Mouse (Mus musculus) cerebellum, adult 8-10 months (tissue): ENCODE results near the gene Gm28551.
"Not testable (repeated sequence)": the region's sequence is repeated elsewhere in the genome, so short reads cannot be mapped to it uniquely, and the experiment has no call there.

Experiments
- DNase-seq: peaks from one replicate; pipeline ENCODE4 v3.0.0; 2022

The Gm28551 gene

DNA sequence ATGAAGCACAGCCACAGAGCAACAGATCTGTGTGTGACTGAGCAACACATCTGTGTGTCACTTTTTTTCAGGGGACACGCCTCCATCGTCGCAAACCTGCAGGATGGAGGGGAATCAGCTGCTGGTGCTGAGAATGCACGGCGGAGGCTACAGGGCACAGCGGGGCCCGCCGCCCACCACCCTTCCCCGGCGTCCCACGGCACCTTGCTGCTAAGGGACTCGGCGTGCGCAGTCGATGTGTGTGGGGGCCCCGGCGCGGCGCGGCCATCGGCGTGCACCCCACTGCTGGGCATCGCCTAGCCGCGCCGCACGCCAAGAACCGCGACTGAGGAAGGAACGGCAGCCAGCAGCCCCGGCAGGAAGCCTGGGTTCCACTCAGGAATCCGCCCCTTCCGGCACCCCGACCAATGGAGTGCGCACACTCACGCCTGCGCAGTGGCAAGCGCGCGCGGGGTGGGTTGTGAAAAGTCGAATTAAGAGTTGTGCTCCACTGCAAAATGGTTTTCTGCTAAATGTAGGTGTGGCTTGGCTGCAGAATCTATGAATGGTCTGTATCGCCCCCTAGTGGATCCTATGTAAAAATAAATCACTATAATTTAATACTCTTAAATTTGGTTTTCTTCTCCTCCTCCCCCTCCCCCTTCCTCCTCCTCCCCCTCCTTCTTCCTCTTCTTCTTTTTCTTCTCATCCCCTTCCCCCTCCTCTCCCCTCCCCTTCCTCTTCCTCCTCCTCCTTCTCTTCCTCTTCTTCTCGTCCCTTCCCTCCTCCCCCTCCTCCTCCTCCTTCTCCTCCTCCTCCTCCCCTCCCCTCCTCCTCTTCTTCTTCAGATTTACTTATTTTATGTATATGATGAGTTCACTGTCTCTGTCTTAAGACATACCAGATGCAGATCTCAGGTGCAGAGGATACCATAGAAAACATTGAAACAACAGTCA is at the start of gene Gm28551, which contains the start of the genes Asdurf and Asnsd1:
TSS of gene Gm28551 (minus strand) at position 341 of the 935 bp plus-strand sequence.
TSS of gene Asdurf (minus strand) at position 293 of the 935 bp plus-strand sequence.
TSS of gene Asnsd1 (minus strand) at position 426 of the 935 bp plus-strand sequence.
- peak; percentile 95 for DNase-seq

DNA sequence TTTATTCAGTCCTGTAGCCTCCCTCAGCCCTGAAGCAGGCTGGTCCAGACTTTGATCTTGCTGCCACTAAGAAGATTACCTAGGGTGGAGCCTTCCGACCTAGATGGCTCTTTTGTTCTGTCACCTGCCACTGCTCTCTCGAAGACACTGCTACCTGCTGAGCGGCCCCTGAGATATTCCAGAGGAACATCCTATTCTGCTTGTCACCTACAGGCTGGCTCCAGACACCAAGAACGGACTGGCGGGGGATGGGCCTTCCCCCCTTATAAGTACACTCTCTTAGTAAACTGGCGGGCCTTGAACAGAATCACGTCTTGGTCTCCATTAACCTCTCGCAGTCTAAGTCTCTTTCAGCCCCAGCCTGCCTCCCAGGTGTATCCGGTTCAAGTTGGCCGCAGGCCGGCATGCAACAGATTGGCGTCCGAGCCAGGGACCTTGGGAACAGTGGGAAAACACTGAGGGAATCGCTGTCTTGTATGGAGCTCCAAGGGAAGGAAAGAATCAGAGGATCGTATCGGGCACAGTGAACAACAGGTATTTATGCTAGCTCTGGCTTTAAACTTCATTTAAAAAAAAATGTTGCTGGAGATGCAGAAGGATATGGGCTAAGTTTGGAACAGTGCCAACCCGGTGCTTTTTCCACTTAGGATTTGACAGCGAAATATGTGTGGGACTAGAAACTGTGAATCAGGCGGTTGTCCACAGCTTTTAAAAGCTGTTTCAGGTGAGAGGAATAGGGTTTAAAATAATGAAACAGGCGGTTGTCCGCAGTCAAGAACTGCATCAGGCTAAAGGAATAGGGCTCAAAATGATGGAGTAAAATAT is 41.7 kb upstream of the Gm28551 start:
- peak; percentile 3 for DNase-seq

DNA sequence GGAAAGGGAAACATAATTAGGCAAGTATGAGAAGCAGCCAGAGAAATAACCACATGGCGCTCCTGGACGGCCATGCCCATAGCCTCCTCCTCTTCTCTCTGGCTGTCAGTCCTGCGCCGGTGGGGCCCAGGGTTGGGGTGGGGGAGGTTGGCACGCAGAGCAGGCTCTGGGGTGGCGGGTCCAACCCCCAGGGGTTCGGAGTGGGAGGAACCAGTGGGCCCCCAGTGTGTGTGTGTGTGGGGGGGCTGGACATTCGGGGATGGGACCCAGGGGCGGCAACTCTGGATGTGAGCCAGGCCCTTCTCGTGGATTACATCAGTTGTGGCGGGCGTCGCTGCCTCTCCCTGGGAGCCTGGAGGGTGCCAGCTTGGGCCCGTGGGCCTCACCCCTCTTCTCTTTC is 36.3 kb upstream of the Gm28551 start:
- DNase-seq = no peak

DNA sequence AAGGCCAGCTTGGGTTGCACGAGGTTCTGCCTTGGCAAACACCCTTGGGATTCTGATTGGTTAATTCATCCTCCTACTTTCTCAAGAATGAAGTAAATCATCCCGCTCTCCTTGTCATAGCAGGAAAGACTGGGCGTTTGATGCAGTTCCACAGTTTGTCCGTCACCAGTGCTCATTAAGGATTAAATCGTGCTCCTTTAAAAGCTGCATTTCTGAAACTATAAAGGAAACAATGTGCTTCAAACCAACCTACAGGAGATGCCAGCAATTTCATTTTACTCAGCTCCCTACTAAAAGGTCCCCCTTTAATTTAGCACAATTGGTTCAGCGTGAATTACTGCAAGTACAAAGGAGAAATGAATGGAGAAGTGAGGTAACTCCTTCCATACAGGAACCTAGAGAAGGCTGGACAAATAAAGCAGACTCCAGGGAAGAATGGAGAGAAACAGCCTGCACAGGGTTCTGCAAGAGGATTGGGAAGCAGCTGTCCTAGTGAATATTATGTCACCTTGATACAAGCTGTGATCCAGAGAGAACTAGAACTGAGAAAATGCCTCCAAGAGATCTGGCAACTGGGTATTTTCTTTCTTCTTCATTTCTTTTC is 31.7 kb upstream of the Gm28551 start:
- DNase-seq = no peak

DNA sequence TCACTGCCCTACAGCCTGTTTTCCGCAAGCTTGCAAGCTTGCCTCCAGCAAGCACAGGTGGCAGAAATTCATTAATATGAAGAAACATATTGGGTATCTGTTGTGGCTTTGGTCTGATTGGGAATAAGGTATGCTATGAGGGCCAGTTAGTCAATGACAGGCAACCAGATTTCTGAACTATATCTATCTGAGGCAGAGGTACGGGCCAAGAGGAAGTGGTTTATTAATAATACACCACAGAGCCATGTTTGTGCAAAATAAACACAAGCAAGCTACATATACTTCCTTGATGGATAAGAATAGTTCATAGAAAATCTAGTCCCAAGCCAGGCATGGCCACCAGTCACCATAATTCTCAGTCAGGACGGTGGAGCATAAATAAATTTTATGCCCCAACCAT is 25.3 kb upstream of the Gm28551 start:
- DNase-seq = no peak

DNA sequence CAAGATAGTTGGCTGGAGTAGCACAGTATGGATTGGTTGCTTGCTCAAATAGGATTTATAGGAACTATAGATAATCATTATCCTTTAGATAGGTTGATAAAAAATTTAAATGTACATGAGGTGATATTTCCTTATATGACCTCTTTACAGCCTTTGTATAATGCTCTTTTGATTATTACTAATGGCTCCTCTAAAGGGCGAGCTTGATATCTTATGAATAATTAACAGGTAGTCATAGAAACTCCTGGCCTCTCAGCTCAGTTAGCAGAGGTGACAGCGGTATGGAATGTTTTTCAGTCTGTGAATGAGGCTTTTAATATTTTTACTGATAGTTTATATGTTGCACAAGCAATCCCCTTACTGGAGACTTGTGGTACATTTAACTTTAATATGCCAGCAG is 23.5 kb upstream of the Gm28551 start:
- DNase-seq = not testable (repeated sequence)

DNA sequence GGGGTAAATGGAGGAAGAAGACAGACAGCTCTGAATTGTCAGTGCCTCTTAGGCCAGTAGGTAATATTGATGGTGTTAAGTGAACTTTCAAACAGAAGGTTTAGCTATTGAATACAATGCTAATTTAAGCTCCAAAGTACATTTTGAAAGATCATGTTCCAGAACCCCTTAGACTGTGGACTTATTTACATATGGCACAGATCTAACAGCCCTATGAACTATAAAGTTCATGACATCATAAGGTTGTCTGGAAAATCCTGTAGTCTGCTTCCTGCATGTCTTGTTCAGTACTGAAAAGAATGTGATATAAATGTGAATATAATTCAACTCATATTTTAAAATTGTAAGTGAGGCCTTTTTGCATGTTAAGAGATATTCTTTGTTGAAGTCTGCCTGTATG is 6.5 kb upstream of the Gm28551 start:
- DNase-seq = no peak

DNA sequence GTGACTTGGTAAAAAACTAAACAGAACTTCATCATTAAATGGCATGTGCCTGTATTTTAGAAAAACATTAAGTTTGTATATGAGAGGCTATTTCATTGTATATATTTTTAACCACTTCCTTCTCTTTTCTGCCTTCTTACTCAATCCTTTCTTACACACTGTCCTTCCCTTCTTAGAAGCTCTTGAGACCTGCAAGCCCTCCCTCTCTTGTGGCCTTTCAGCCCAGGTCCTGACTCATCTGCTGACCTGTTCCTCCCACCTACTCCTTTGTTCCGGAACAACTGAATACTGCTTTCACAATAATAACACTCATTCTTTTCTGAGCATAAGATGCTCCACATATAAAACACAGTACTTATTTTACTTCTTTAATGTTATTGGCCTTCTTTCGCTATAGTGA is 11.4 kb downstream of the Gm28551 start:
- DNase-seq = no peak

DNA sequence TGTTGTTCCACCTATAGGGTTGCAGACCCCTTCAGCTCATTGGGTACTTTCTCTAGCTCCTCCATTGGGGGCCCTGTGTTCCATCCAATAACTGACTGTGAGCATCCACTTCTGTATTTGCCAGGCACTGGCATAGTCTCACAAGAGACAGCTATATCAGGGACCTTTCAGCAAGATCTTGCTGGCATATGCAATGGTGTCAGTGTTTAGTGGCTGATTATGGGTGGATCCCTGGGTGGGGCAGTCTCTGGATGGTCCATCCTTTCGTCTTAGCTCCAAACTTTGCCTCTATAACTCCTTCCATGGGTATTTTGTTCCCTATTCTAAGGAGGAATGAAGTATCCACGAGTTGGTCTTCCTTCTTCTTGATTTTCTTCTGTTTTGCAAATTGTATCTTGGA is 15.1 kb downstream of the Gm28551 start:
- DNase-seq = not testable (repeated sequence)

DNA sequence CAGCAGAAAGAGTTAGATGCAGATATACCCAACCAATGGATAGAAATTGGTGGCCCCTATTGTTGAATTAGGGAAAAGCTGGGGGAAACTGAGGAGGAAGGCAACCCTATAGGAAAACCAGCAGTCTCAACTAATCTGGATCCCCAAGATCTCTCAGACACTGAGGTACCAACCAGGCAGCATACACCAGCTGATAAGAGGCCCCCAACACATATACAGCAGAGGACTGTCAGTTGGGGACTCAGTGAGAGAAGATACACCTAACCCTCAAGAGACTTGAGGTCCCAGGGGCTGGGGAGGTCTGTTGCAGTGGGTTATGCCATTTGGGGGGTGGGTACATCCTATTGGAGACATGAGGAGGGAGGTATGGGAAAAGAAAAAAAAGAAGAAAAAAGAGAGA is 17.0 kb downstream of the Gm28551 start:
- no peak for DNase-seq

DNA sequence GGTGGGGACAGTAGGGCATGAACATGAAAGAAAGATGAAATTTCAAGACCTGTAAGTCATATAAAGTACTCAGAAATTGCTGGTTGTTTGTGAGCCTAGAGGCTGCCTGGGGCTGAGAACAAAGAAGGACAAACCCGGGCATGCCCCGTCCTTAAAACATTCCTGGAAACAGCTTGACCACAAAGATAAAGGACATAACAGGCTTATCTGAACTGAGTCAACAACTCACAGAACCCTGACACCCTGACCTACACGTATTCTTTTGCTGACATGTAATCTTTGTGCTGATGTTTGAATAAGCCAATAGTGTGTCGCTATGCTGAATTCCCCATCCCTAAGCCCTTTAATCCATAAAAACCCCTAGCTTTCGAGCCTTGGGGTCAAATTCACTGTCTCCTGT is 18.9 kb downstream of the Gm28551 start:
- not testable (repeated sequence) for DNase-seq

DNA sequence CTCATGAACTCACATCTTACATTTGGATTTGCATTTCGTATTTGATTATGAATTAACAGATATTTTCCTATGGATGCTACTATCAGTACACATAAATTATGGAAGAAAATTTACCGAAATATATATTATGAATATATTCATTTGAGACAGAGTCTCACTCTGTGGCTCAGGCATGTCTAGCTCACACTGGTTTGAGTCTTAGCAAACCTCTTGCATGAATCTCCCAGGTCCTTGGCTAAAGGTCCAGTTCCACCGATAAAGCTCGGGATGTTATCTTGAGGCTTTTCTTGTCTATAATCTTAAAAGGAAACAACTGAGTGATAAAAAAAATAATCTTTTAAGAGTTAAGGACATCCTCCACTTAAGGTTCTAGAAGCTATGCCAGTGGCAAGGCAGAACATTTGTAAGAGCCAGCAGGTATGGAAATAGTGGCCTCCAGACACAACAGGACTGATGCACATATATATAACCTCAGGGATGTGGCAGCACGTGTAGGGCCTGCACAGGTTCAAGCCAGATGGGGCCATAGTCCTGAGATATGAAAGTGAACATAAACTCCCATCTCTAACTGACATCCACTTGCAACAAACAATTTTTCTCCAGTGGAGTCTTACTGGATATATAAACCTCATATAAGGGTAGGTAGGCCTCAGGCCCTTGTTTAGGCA is 27.5 kb downstream of the Gm28551 start:
- no peak for DNase-seq

DNA sequence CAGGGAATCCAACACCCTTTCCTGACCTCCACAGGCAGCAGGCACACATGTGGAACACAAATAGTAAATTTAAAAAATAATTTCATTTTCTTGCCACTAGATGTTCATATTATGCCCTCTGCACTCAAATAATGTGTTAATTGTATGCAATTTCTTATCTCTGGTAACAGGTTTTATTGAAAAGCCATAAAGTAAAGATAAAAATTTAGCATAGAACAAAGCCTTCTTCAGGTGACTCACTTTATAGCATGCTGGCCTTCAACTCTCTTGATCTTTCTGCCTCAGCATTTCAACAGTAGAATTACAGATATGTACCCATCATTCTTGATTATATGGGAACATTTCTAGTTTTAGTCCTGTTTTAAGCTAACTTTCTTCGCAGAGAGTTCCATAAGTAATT is 28.2 kb downstream of the Gm28551 start:
- no peak for DNase-seq

DNA sequence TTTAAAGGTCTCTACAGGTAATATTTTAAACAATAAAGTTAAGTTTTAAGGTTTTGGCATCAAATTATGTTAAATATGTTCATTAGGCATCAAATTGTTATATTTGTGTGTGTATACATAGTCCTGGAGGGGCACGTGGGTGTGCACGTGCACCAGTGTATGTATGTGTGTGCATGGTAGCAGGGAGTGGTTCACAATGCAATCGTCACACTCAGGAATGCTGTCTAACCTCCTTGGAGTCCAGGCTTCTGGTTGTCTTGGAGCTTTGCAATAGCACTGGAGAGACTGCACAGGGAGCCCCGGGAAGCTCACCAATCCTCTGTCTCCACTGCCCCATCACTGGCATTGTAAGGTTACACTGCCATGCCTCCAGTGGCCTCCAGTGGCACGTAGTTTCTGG is 29.2 kb downstream of the Gm28551 start:
- no peak for DNase-seq

DNA sequence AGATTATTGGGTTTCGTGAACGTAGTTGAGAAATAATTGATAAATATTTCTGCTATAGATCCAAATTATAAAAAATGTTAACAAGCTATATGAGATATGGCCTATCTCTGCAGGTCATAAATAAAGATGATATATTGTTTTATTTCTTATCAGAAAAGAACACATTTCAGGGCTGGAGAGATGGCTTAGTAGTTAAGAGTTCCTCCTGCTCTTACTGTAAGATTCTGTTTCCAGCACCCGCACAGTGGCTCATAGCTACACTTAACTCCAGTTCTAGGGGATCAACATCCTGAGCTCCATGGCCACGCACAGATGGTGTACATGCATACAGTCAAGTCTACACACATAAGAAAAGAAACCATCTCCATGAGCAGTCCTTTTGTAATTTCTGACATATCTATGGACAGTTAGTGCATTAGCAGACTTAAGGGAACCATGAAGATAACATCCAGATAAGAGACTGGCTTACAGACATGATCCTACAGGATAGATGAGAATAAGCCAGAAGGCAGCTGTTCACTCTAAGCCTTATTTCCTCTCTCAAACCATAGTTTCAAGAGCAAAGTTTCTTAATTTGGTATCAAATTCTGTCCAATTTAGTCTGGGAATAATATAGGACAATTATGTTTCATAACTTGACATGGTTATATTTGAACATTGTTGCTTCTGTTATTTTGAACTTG is 30.7 kb downstream of the Gm28551 start:
- no peak for DNase-seq

DNA sequence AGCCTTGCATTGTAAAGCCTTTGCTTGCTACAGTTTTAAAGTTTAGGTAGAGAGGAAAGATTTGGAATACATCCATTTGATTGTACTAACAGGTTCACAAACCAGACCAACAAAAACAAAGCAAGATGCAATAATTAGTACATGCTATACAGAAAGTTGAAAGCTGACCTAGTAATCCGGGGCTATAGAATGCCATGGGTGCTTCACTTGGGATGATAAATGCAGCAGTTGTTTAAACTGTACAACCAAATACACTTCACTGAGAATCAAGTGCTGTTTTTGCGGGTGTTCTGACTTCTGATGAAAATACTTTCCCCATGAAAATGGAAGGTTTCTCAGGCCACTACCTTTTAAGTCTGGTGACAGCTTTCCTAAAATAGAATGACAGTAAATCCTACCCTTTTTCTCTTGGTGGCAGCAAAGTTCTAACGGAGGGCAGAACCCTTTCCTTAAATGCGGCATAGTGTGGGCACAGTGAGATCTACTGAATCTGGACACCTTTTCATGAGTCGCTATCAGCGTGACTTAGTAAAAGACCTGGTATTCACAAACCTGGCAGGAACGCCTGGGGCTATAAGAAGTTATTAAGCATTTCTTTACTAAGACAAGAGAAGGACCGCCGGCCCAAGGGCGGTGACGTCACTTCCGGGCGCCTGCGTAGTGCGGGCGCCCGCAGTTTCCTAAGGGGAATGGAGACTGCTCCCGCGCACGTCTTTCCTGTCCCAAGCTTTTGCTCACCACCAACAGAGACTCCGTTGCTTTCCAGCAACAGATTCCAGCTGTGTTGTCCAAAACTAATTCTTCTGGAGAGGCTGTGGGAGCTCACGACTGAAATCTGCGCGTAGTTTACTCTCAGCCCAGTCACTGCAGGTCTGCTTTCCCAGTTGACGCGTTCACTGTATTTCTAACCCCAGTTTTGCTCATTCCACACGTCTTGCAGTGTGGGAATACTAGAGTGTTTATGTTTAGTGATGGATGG is 39.2 kb downstream of the Gm28551 start, which contains the start of gene Osgepl1:
TSS of gene Osgepl1 (plus strand) at position 636 of the 979 bp plus-strand sequence.
- DNase-seq = peak; percentile 82

DNA sequence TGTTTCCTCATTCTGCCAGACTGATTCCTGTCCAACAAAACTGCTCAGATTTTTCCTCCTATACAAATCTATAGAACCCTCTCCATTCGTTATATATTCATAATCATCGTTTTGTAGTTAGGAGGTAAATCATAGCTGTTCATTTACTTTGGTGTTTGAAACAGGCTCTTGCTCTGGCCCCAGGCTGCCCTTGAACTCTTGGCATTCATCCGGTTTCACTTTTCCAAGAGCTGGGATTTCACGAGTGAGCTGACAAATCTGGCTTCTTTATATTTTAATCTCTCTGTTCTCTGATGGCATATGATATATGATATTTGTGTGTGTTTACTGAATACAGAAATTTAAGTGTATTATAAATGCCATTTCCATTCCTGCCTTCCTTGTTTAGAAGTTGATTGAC is 52.0 kb downstream of the Gm28551 start:
- no peak for DNase-seq

DNA sequence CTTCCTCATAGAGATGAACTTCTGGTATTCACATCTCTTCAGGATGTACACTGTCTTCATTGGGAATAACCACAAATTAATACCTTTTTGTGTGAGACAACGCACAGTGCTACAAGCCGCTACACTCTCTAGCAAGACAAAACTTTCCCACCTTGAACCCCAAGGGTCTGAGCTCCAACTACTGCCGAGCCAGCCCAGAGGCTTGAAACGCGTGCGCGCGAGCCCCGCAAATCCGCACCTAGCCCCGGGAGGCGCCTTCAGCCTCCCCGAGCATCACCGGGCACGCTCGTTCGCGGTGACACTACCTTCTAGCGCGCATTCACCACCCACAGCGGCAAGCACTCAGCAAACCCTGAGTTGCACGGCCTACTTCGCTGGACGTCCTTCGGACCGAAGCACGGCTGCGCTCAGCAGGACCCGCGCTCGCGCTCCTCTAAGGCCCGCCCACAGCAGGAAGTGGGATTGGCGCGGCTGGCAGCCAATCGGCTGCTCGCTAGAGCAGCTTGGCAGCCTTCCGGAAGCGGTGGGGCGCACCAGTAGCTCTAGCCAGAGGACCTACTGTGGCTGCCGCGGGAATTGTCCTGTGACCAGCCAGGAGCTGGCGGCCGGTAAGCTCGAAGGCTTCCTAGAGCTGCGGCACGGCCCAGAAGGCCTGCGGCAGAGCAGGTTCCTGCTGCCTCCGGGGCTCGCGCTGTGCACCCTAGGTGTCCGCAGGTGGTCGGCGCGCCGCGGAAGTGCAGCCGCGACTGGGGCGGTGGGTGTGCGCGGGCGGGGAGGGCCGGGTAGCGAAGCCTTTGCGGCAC is 55.7 kb downstream of the Gm28551 start, which contains the start of the genes Pms1, Ormdl1 and Gm28778:
TSS of gene Pms1 (minus strand) at position 438 of the 803 bp plus-strand sequence.
TSS of gene Ormdl1 (plus strand) at position 515 of the 803 bp plus-strand sequence.
TSS of gene Gm28778 (plus strand) at position 531 of the 803 bp plus-strand sequence.
- DNase-seq = peak; percentile 97

DNA sequence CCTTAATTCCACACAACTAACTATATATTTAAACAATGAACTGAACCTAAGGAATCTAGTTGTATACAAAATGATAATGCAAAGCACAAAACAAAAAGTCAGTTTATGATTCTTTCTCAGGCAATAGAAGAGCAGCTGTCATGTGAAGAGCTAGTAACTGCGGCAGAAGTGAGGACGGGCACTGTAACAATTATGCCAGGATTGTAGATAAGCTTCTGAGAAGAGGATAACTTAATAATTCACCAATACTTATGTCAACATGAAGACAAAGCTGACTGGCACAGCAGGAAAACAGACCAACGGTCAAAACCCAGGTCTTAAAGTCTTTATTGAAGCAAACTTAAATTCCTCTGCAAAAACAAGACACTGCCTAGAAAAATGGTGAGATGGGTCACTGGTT is 61.3 kb downstream of the Gm28551 start:
- DNase-seq = no peak
